Comparison of ENCODE assay signal across 10 mouse cellular contexts in the genomic region with DNA sequence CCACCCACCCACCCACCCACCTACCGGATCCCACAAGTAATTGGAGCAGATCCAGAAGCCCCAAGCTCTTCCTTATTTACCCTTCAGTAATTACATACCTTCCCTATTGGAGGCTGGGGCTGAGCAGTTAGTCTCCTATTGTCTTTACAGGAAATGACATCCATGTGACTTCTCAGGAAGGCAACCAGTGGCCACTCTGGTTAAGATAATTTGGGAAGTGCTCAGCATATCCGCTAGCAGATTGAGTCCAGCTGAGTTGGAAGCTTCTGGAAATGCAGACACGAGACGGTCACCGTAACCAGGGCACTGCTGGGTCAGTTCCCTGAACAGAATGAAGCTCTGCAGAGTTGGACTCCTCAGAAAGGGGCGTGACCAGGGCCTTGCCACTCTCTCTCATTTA.
DNase-seq lines count a peak whose midpoint lies in the region; ATAC-seq lines count a peak whose summit lies in the region.
"Had no signal": no experiment of that assay in that cellular context is flagged by ENCODE, and none has a peak within 500 bp of the region (broad histone marks: within the 10 kb centered on the region; RNA-seq: fewer than 3 reads in every experiment).

No protein-coding gene starts in this region.

- H3K4me1 ChIP-seq in heart, embryonic 16.5 days (ENCODE audit: control insufficient read depth, insufficient read depth, low read length): peaks cover 26% of the 10 kb centered on the region

- peak; percentile 56; the same call in 1 of the 2 replicates for ATAC-seq in heart, embryonic 16.5 days (replicated peaks; ENCODE audit: extremely low read depth, insufficient read depth, low FRiP score)
- peak; percentile 47 for ATAC-seq in megakaryocyte progenitor cell, adult 5-6 weeks (replicated peaks; ENCODE audit: poor library complexity)

- peak overlapping the region; percentile 49 for H3K27ac ChIP-seq in heart, embryonic 16.5 days (ENCODE audit: low read length)

- 40% methylated on average over 6 of the region's 6 CpGs for WGBS in heart, embryonic 16.5 days

- DNase-seq in kidney, adult 11 months: peak; percentile 20
- no peak for DNase-seq in kidney, adult 18-20 months
- DNase-seq in kidney, postnatal 36 days: peak; percentile 31 to 42
- no peak for DNase-seq in testis, postnatal 14 days (ENCODE audit: low spot score)
- DNase-seq in thymus, postnatal 10 days (ENCODE audit: low spot score in 2 of 2): no peak
- DNase-seq in urinary bladder, postnatal 25 days (ENCODE audit: low spot score): no peak

- no peak overlapping the region for H3K4me3 ChIP-seq in heart, embryonic 16.5 days (ENCODE audit: low read length)
- H3K4me3 ChIP-seq: midbrain, embryonic 10.5 days had no signal

- no peak overlapping the region for H3K4me2 ChIP-seq in heart, embryonic 16.5 days (ENCODE audit: low read depth, low read length)

- H3K27me3 ChIP-seq in heart, embryonic 16.5 days (ENCODE audit: control insufficient read depth, insufficient read depth, low read length): no peaks in the 10 kb centered on the region
- H3K27me3 ChIP-seq: CH12.LX had no signal

- no peak overlapping the region for H3K9ac ChIP-seq in heart, embryonic 16.5 days (ENCODE audit: low read length)

- H3K36me3 ChIP-seq in heart, embryonic 16.5 days (ENCODE audit: control insufficient read depth, insufficient read depth): no peaks in the 10 kb centered on the region
- H3K36me3 ChIP-seq: midbrain, embryonic 10.5 days had no signal

- no peaks in the 10 kb centered on the region for H3K9me3 ChIP-seq in heart, embryonic 16.5 days (replicated peaks; ENCODE audit: control insufficient read depth, low read length)
- H3K9me3 ChIP-seq: midbrain, embryonic 10.5 days had no signal

Comparison
In these comparisons a context has a peak if more than half of its experiments do, and no peak if none do; other contexts are left out.
1. DNase-seq: peak in kidney, adult 11 months (single experiment) and kidney, postnatal 36 days (2 of 2); none in kidney, adult 18-20 months (single experiment), testis, postnatal 14 days (single experiment), thymus, postnatal 10 days (0 of 2) and urinary bladder, postnatal 25 days (single experiment).